ENCODE assay signal across 21 mouse cellular contexts in the genomic region with DNA sequence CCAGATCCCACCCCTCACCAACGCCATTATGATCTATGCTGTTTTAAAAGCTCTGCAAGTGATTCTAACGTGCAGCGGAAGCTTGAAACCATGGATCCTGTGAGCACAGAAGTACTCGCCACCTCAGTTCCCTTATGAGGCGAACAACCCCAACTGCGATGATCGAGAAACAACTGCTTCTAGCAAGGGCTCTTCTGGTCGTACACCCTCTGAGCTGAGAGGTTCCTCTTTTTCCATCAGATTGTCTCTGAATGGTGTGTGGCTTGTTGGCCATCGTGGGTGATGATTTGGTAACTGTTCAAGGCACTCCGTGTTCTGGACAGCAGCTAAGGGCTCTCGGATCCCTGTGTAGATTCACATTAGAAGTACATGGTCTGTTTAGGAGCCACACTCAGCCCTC. TPM values are rescaled to one million over a fixed set of nuclear protein-coding genes. Genes with fewer than 3 reads are reported as not detected.
A peak's percentile ranks its signal among the peaks of the same experiment; 100 is the strongest.
DNase-seq lines count a peak whose midpoint lies in the region; ATAC-seq and TF ChIP-seq lines count a peak whose summit lies in the region.
"Had no signal": no experiment of that assay in that cellular context is flagged by ENCODE, and none has a peak within 500 bp of the region (broad histone marks: within the 10 kb centered on the region; RNA-seq: fewer than 3 reads in every experiment).

No protein-coding gene starts in this region.

- DNase-seq in gastrocnemius, adult 8-10 months (ENCODE audit: low spot score in 2 of 2), result no peak
- no peak for DNase-seq in cerebellum, adult 11 months
- no peak for DNase-seq in lung, adult 18-20 months
- DNase-seq: cerebellum, adult 9-11 months; gastrocnemius, postnatal 14 days; retina, postnatal 1 day; right cerebral cortex, postnatal 4 days; thymus, adult 18-20 months had no signal

- H3K4me3 ChIP-seq in neural tube, embryonic 13.5 days, result no peak overlapping the region
- no peak overlapping the region for H3K4me3 ChIP-seq in neural tube, embryonic 15.5 days (replicated peaks)
- no peak overlapping the region for H3K4me3 ChIP-seq in bone marrow, adult 2 months (replicated peaks; ENCODE audit: control insufficient read depth, low read depth, low read length)
- H3K4me3 ChIP-seq: embryonic facial prominence, embryonic 12.5 days; erythroblast, embryonic 14.5 days; forebrain, embryonic 13.5 days; hindbrain, embryonic 13.5 days; liver, embryonic 12.5 days; megakaryocyte, embryonic 14.5 days; midbrain, embryonic 15.5 days; stomach, embryonic 15.5 days had no signal

- no peak for TF ChIP-seq CTCF in bone marrow, adult 2 months (IDR thresholded peaks at IDR 0.05; ENCODE audit: control insufficient read depth, insufficient read depth, low read length)

- H3K9me3 ChIP-seq in neural tube, embryonic 13.5 days, result no peaks in the 10 kb centered on the region
- no peaks in the 10 kb centered on the region for H3K9me3 ChIP-seq in neural tube, embryonic 15.5 days (replicated peaks)
- H3K9me3 ChIP-seq: embryonic facial prominence, embryonic 12.5 days; forebrain, embryonic 13.5 days; hindbrain, embryonic 13.5 days; liver, embryonic 12.5 days; megakaryocyte, embryonic 14.5 days; midbrain, embryonic 15.5 days; stomach, embryonic 15.5 days had no signal

- WGBS in neural tube, embryonic 13.5 days, result 81% methylated on average over 11 of the region's 11 CpGs
- WGBS in neural tube, embryonic 15.5 days, result 80% methylated on average over 11 of the region's 11 CpGs
- 8% methylated on average over 11 of the region's 11 CpGs for WGBS in bone marrow, adult 2 months

- H3K27me3 ChIP-seq in neural tube, embryonic 13.5 days, result no peaks in the 10 kb centered on the region
- H3K27me3 ChIP-seq in neural tube, embryonic 15.5 days (replicated peaks), result no peaks in the 10 kb centered on the region
- H3K27me3 ChIP-seq: embryonic facial prominence, embryonic 12.5 days; forebrain, embryonic 13.5 days; megakaryocyte, embryonic 14.5 days; midbrain, embryonic 15.5 days; stomach, embryonic 15.5 days had no signal

- H3K27ac ChIP-seq in neural tube, embryonic 13.5 days (replicated peaks), result 0 out of 2 replicates have a peak overlapping the region, but pooled peaks have one; percentile 24
- no peak overlapping the region for H3K27ac ChIP-seq in neural tube, embryonic 15.5 days (replicated peaks)
- peak overlapping the region; percentile 4; the same call in 1 of the 2 replicates for H3K27ac ChIP-seq in bone marrow, adult 2 months (ENCODE audit: control insufficient read depth, insufficient read depth, low read depth, low read length, poor library complexity)
- H3K27ac ChIP-seq: embryonic facial prominence, embryonic 12.5 days; forebrain, embryonic 13.5 days; hindbrain, embryonic 13.5 days; liver, embryonic 12.5 days; midbrain, embryonic 15.5 days; stomach, embryonic 15.5 days had no signal

- H3K4me1 ChIP-seq in neural tube, embryonic 13.5 days (replicated peaks), result no peaks in the 10 kb centered on the region
- no peaks in the 10 kb centered on the region for H3K4me1 ChIP-seq in neural tube, embryonic 15.5 days
- H3K4me1 ChIP-seq in bone marrow, adult 2 months (ENCODE audit: control insufficient read depth, insufficient read depth, low read length), result peaks cover 1% of the 10 kb centered on the region; the same call in 1 of the 2 replicates
- H3K4me1 ChIP-seq: embryonic facial prominence, embryonic 12.5 days; forebrain, embryonic 13.5 days; hindbrain, embryonic 13.5 days; liver, embryonic 12.5 days; stomach, embryonic 15.5 days had no signal

- H3K36me3 ChIP-seq in neural tube, embryonic 13.5 days, result no peaks in the 10 kb centered on the region
- no peaks in the 10 kb centered on the region for H3K36me3 ChIP-seq in neural tube, embryonic 15.5 days
- H3K36me3 ChIP-seq: embryonic facial prominence, embryonic 12.5 days; hindbrain, embryonic 13.5 days; liver, embryonic 12.5 days; midbrain, embryonic 15.5 days; stomach, embryonic 15.5 days had no signal

- no peak overlapping the region for H3K4me2 ChIP-seq in neural tube, embryonic 13.5 days
- H3K4me2 ChIP-seq in neural tube, embryonic 15.5 days, result no peak overlapping the region
- H3K4me2 ChIP-seq: embryonic facial prominence, embryonic 12.5 days; forebrain, embryonic 13.5 days; hindbrain, embryonic 13.5 days; liver, embryonic 12.5 days; midbrain, embryonic 15.5 days; stomach, embryonic 15.5 days had no signal

- no peak for TF ChIP-seq POLR2A in bone marrow, adult 2 months (IDR thresholded peaks at IDR 0.05; ENCODE audit: borderline replicate concordance, control insufficient read depth, low read depth, low read length)

- no peak overlapping the region for H3K9ac ChIP-seq in neural tube, embryonic 13.5 days
- H3K9ac ChIP-seq in neural tube, embryonic 15.5 days (replicated peaks), result no peak overlapping the region
- H3K9ac ChIP-seq: embryonic facial prominence, embryonic 12.5 days; forebrain, embryonic 13.5 days; hindbrain, embryonic 13.5 days; liver, embryonic 12.5 days; midbrain, embryonic 15.5 days; stomach, embryonic 15.5 days had no signal

- no peak for ATAC-seq in neural tube, embryonic 13.5 days (ENCODE audit: low read depth)
- no peak for ATAC-seq in neural tube, embryonic 15.5 days (ENCODE audit: low FRiP score)
- ATAC-seq in megakaryocyte-erythroid progenitor cell, adult 5-6 weeks (replicated peaks; ENCODE audit: low FRiP score, low TSS enrichment, poor library complexity, severe bottlenecking), result peak; percentile 49; the same call in 1 of the 2 replicates
- ATAC-seq: forebrain, embryonic 13.5 days; inflammation-experienced regulatory T-cells, adult 6 months; liver, embryonic 12.5 days; midbrain, embryonic 15.5 days had no signal

RNA-seq across cellular contexts. Expression of a gene that starts 12.7 kb away (rescaled TPM):
- polyA plus RNA-seq in neural tube, embryonic 13.5 days (2015; fragmentation: Nextera tagmentation; extraction: Ambion mirVana), result 10.9 and 15.5 TPM in 2 replicates
- polyA plus RNA-seq in neural tube, embryonic 15.5 days (2015; fragmentation: Nextera tagmentation; extraction: Ambion mirVana), result 12.9 and 14.2 TPM in 2 replicates
- polyA plus RNA-seq in bone marrow, adult 2 months (2011; ENCODE audit: insufficient read depth, insufficient read length, low replicate concordance, missing spikeins), result 2.0 and 3.1 TPM in 2 replicates
- 6.8 and 8.7 TPM in 2 replicates for total RNA-seq in megakaryocyte-erythroid progenitor cell, adult 5-6 weeks (2014; fragmentation: Nextera tagmentation)
- total RNA-seq in megakaryocyte-erythroid progenitor cell, adult 5-6 weeks (2017), result 7.5 and 16.8 TPM in 2 replicates
- total RNA-seq in gastrocnemius, adult 8-10 months (2022), result 10 to 100 TPM; 16.3 to 20.3 (median 18.4) TPM
- polyA plus RNA-seq: erythroblast, embryonic 14.5 days had no signal
